Comparison of ENCODE assay signal across 25 mouse cellular contexts in genomic region chr6:63347015-63347414, GRCm38 (mm10).
"Had no signal": no experiment of that assay in that cellular context is flagged by ENCODE, and none has a peak within 500 bp of the region (broad histone marks: within the 10 kb centered on the region; RNA-seq: fewer than 3 reads in every experiment).

No protein-coding gene starts in this region.

- H3K36me3 ChIP-seq: embryonic facial prominence, embryonic 10.5 days; embryonic facial prominence, embryonic 12.5 days; embryonic facial prominence, embryonic 13.5 days; embryonic facial prominence, embryonic 15.5 days; forebrain, embryonic 10.5 days; forebrain, embryonic 12.5 days; forebrain, embryonic 15.5 days; heart, embryonic 10.5 days had no signal

- H3K27ac ChIP-seq: embryonic facial prominence, embryonic 10.5 days; embryonic facial prominence, embryonic 12.5 days; embryonic facial prominence, embryonic 13.5 days; embryonic facial prominence, embryonic 15.5 days; forebrain, embryonic 10.5 days; forebrain, embryonic 12.5 days; forebrain, embryonic 13.5 days; forebrain, embryonic 15.5 days; gastrocnemius, adult 2 months; heart, embryonic 10.5 days had no signal

- H3K27me3 ChIP-seq: embryonic facial prominence, embryonic 12.5 days; embryonic facial prominence, embryonic 13.5 days; embryonic facial prominence, embryonic 15.5 days; forebrain, embryonic 12.5 days; forebrain, embryonic 13.5 days; forebrain, embryonic 15.5 days had no signal

- H3K4me1 ChIP-seq: embryonic facial prominence, embryonic 10.5 days; embryonic facial prominence, embryonic 12.5 days; embryonic facial prominence, embryonic 13.5 days; embryonic facial prominence, embryonic 15.5 days; forebrain, embryonic 10.5 days; forebrain, embryonic 12.5 days; forebrain, embryonic 13.5 days; forebrain, embryonic 15.5 days; heart, embryonic 10.5 days had no signal

- DNase-seq: cerebellum, adult 9-10 months; cerebellum, adult 9-11 months; cerebellum, postnatal 10 days; cerebellum, postnatal 14 days; cerebellum, postnatal 25 days; cerebellum, postnatal 36 days; embryo, embryonic 11 days; forebrain, postnatal 0 days; gastrocnemius, adult 2 months; gastrocnemius, postnatal 10 days; gastrocnemius, postnatal 14 days; gastrocnemius, postnatal 25 days; gastrocnemius, postnatal 36 days; heart, adult 11 months; heart, adult 18-20 months had no signal

- H3K9ac ChIP-seq: embryonic facial prominence, embryonic 12.5 days; embryonic facial prominence, embryonic 13.5 days; embryonic facial prominence, embryonic 15.5 days; forebrain, embryonic 12.5 days; forebrain, embryonic 13.5 days; forebrain, embryonic 15.5 days; forebrain, postnatal 0 days had no signal

- H3K4me3 ChIP-seq: embryonic facial prominence, embryonic 10.5 days; embryonic facial prominence, embryonic 12.5 days; embryonic facial prominence, embryonic 13.5 days; embryonic facial prominence, embryonic 15.5 days; erythroblast, embryonic 14.5 days; forebrain, embryonic 10.5 days; forebrain, embryonic 12.5 days; forebrain, embryonic 13.5 days; forebrain, embryonic 15.5 days; gastrocnemius, adult 2 months; heart, embryonic 10.5 days had no signal
